Mouse (Mus musculus) liver, embryonic 14.5 days (tissue): ENCODE measurements around the gene Mthfd1l.

Experiments
- CTCF ChIP-seq: IDR thresholded peaks from 2 replicates; pipeline ENCODE4 v1.5.1; 2016; ENCODE audit warnings: antibody characterized with exemption, low read depth, control low read depth
- EP300 ChIP-seq: IDR thresholded peaks from 2 replicates; pipeline ENCODE4 v1.6.1; 2016; ENCODE audit warnings: antibody characterized with exemption, low read depth

GRCm38 (mm10) chr10:4026616-4027015, 53.7 kb downstream of the Mthfd1l start:
- TF ChIP-seq CTCF (no peak), EP300 (no peak)
